In genomic region chr15:67636155-67636554, GRCm38 (mm10) we compare ENCODE assay signal across 11 mouse cellular contexts.
DNase-seq lines count a peak whose midpoint lies in the region; ATAC-seq lines count a peak whose summit lies in the region.
"Had no signal": no experiment of that assay in that cellular context is flagged by ENCODE, and none has a peak within 500 bp of the region (broad histone marks: within the 10 kb centered on the region; RNA-seq: fewer than 3 reads in every experiment).

No protein-coding gene starts in this region.

- peak; percentile 55; the same call in 1 of the 2 replicates for ATAC-seq in frontal cortex, adult (ENCODE audit: low TSS enrichment)
- ATAC-seq: liver, postnatal 0 days had no signal

- no peak for DNase-seq in frontal cortex, postnatal 14 days (ENCODE audit: low spot score in 2 of 2)
- DNase-seq in 3T3-L1 (ENCODE audit: low read depth, low spot score): peak; percentile 75
- peak; percentile 87 for DNase-seq in Muller cell, postnatal 12 days (ENCODE audit: inconsistent ontology term)
- peak; percentile 4 for DNase-seq in heart, postnatal 4 days
- DNase-seq in kidney, adult 18-20 months: no peak
- no peak for DNase-seq in kidney, adult 11 months
- no peak for DNase-seq in kidney, postnatal 4 days
- DNase-seq: kidney, adult 8-10 months; liver, postnatal 0 days; thymus, adult 18-20 months had no signal

Comparison
In these comparisons a context has a peak if more than half of its experiments do, and no peak if none do; other contexts are left out.
1. DNase-seq: peak in 3T3-L1 (single experiment), Muller cell, postnatal 12 days (single experiment) and heart, postnatal 4 days (single experiment); none in frontal cortex, postnatal 14 days (0 of 2), kidney, adult 18-20 months (single experiment), kidney, adult 11 months (single experiment) and kidney, postnatal 4 days (0 of 2).